Mouse (Mus musculus): ENCODE measurements around the gene Tnf. TPM values are rescaled to one million over a fixed set of nuclear protein-coding genes. Genes with fewer than 3 reads are reported as not detected.

The Tnf gene
- polyA plus RNA-seq, 1 experiment from 2014 or later: not detected

DNA sequence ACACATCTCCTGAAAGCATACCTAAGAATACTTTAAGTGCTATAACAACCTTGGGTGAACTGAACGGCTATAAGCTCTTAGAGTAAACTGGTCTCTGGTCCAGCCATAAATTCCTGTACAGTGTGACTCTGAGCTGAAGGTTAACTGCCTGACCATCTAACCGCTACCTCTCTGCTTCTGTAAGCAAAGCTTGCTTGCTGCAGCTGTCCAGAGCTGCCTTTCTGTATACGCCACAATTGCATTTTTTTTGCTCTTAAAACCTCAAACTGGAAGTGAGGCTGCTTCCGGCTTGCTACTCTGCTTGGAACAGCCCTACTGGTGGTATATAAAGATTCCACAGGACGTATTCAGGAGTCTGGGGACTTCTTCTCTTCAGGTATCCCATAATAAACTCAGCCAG is 30.9 kb upstream of the Tnf start:
- WGBS: 95% methylated on average over 5 of the region's 5 CpGs
- no peak overlapping the region for H3K4me2 ChIP-seq (replicated peaks)

DNA sequence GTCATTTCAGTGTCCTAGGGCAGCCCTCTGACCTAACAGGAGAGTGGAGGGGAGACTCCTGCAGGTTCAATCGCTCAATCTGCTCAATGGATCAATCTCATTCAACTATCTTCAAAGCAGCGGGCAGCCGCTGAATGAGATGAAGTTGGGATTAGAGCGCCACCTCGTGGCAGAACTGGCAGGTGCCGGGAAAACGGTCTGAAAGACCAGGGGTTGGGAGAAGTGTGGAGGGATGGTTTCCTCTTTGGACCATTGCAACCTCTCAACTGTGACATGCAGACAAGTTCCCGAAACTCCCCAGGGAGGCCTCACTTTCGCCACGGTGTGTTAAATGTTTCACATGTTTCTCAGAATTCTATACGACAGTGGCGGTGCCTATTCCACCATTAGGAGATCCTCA is 30.2 kb upstream of the Tnf start:
- Histone ChIP-seq H3K4me2 (replicated peaks) (0 out of 2 replicates have a peak overlapping the region, but pooled peaks have one; percentile 14), H3K27ac (replicated peaks) (no peak overlapping the region), H3K9me3 (no peaks in the 10 kb centered on the region), H3K4me1 (peaks cover 38% of the 10 kb centered on the region), H3K4me3 (0 out of 2 replicates have a peak overlapping the region, but pooled peaks have one; percentile 4), H3K27me3 (no peaks in the 10 kb centered on the region), H3K36me3 (peaks cover 29% of the 10 kb centered on the region), H3K9ac (replicated peaks) (no peak overlapping the region)
- WGBS: 13% methylated on average over 12 of the region's 12 CpGs
- ATAC-seq (replicated peaks): no peak

More for the DNA sequence above, 30.9 kb upstream of the Tnf start:
- ATAC-seq (replicated peaks): no peak
- Histone ChIP-seq H3K4me3 (no peak overlapping the region), H3K36me3 (peaks cover 29% of the 10 kb centered on the region), H3K27me3 (no peaks in the 10 kb centered on the region), H3K27ac (replicated peaks) (0 out of 2 replicates have a peak overlapping the region, but pooled peaks have one; percentile 17), H3K9ac (replicated peaks) (no peak overlapping the region), H3K4me1 (peaks cover 40% of the 10 kb centered on the region), H3K9me3 (no peaks in the 10 kb centered on the region)

DNA sequence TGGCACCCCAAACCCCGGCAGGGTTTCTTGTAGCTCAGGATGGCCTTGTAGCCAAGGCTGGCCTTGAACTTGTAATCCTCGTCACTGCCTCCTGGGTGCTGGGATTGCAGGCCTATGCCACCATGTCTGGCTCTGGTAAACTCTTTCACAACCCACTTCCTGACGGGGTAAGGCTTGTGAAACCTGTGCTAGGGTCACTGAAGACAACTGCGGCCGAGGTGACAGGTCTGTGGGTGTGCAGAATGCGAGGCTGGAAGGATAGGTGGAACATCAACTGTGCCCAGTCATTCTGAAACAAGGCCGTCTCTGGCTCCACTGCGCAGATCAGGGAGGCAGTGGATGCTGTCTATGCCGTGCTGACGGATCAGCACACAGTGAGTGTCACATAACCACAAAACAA is 29.2 kb upstream of the Tnf start:
- Histone ChIP-seq H3K9me3 (no peaks in the 10 kb centered on the region), H3K4me3 (no peak overlapping the region), H3K27ac (replicated peaks) (no peak overlapping the region), H3K9ac (replicated peaks) (no peak overlapping the region), H3K4me2 (replicated peaks) (no peak overlapping the region), H3K36me3 (peaks cover 29% of the 10 kb centered on the region), H3K4me1 (peaks cover 31% of the 10 kb centered on the region), H3K27me3 (no peaks in the 10 kb centered on the region)
- 95% methylated on average over 10 of the region's 10 CpGs for WGBS
- ATAC-seq (replicated peaks): no peak

DNA sequence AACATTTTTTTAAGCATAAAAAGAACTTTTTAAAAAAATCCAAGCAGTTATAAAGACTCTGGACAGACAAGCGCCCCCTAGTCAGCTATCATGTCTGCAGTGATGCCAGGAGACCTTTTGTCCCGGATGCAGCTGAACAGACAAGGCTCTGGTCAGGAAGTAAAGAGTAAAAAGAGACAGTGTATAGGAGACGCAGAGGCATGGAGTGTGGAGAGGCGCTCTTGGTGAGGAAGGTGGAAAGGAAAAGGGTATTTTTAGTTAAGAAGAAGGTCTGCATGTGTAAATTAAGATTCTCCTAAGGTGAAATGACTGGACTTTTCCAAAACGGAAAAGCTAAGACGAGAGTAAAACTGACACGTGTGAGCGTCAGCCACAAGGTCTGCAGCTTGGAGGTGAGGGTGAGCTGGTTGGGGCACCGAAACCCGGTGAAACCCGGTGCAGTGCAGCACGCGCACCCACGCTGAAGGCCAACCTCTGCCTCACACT is 24.8 kb upstream of the Tnf start:
- no peak for ATAC-seq (replicated peaks)
- 88% methylated on average over 14 of the region's 14 CpGs for WGBS
- H3K36me3 ChIP-seq: peaks cover 28% of the 10 kb centered on the region

DNA sequence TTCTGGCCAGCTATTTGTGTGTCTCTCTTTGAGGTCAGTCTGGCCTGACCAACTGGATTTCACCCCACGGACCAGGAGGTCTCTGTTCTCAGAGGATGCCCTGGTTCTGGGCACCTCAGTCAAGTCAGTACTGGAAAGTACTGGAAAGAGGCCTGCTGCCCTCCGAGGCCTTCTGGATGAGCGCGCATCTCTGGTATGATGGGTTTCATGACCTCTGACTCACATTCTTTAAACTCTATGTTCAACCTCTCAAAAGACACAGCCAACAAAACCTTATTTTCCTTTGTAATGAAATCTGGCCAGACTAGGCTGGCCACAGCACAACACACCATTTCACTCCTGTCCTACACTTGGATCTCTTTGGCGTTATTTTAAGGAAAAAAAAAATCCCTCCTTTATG is 23.6 kb upstream of the Tnf start:
- Histone ChIP-seq H3K9me3 (no peaks in the 10 kb centered on the region), H3K36me3 (peaks cover 26% of the 10 kb centered on the region), H3K4me2 (replicated peaks) (no peak overlapping the region), H3K27me3 (no peaks in the 10 kb centered on the region), H3K27ac (replicated peaks) (no peak overlapping the region), H3K4me1 (no peaks in the 10 kb centered on the region), H3K9ac (replicated peaks) (no peak overlapping the region), H3K4me3 (no peak overlapping the region)
- no peak for ATAC-seq (replicated peaks)
- 94% methylated on average over 5 of the region's 5 CpGs for WGBS

More for the DNA sequence above, 24.8 kb upstream of the Tnf start:
- H3K4me1 ChIP-seq: no peaks in the 10 kb centered on the region
- no peak overlapping the region for H3K4me2 ChIP-seq (replicated peaks)
- no peak overlapping the region for H3K27ac ChIP-seq (replicated peaks)
- no peak overlapping the region for H3K4me3 ChIP-seq
- no peaks in the 10 kb centered on the region for H3K27me3 ChIP-seq
- no peaks in the 10 kb centered on the region for H3K9me3 ChIP-seq
- no peak overlapping the region for H3K9ac ChIP-seq (replicated peaks)

DNA sequence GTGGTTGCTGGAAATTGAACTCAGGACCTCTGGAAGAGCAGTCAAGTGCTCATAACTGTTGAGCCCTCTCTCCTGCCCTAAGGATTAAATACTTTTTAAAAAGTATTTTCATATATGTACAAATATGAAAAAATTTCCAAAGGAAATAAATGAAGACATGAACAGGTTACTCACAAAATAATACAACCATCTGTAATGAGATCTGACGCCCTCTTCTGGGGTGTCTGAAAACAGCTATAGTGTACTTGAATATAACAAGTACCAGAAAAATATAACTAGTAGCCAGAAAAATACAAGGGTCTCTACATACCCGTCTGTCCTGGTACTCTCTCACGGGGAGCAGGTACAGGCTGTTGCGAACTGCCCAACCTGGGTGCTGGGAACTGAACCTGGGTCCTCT is 22.8 kb upstream of the Tnf start:
- Histone ChIP-seq H3K36me3 (peaks cover 31% of the 10 kb centered on the region), H3K9ac (replicated peaks) (no peak overlapping the region), H3K4me3 (no peak overlapping the region), H3K9me3 (no peaks in the 10 kb centered on the region), H3K4me2 (replicated peaks) (no peak overlapping the region), H3K27me3 (no peaks in the 10 kb centered on the region), H3K4me1 (no peaks in the 10 kb centered on the region), H3K27ac (replicated peaks) (no peak overlapping the region)
- 97% methylated on average over 4 of the region's 4 CpGs for WGBS
- no peak for ATAC-seq (replicated peaks)

DNA sequence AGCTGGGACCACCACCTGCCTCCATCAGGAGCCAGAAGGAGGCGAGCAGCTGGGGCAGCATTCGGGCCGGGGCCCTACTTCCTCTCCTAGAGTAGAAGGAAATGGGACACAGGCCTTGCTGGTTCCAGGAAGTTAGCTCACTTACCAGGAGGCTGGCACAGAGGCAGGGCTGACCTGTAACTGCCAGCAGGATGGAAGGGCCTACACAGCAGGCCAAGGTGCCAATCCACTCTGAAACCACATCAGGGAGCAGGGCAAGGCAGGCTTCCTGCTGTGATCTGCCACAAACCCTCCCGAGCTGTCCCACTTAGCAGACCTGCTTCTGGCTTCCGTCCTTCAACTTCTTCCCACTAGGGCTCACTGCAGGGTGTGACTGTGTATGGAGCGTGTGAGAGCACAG is 20.5 kb upstream of the Tnf start:
- Histone ChIP-seq H3K4me3 (no peak overlapping the region), H3K9me3 (no peaks in the 10 kb centered on the region), H3K27ac (replicated peaks) (no peak overlapping the region), H3K36me3 (peaks cover 21% of the 10 kb centered on the region), H3K9ac (replicated peaks) (no peak overlapping the region), H3K4me1 (no peaks in the 10 kb centered on the region), H3K4me2 (replicated peaks) (no peak overlapping the region), H3K27me3 (no peaks in the 10 kb centered on the region)
- 81% methylated on average over 6 of the region's 6 CpGs for WGBS
- no peak for ATAC-seq (replicated peaks)

DNA sequence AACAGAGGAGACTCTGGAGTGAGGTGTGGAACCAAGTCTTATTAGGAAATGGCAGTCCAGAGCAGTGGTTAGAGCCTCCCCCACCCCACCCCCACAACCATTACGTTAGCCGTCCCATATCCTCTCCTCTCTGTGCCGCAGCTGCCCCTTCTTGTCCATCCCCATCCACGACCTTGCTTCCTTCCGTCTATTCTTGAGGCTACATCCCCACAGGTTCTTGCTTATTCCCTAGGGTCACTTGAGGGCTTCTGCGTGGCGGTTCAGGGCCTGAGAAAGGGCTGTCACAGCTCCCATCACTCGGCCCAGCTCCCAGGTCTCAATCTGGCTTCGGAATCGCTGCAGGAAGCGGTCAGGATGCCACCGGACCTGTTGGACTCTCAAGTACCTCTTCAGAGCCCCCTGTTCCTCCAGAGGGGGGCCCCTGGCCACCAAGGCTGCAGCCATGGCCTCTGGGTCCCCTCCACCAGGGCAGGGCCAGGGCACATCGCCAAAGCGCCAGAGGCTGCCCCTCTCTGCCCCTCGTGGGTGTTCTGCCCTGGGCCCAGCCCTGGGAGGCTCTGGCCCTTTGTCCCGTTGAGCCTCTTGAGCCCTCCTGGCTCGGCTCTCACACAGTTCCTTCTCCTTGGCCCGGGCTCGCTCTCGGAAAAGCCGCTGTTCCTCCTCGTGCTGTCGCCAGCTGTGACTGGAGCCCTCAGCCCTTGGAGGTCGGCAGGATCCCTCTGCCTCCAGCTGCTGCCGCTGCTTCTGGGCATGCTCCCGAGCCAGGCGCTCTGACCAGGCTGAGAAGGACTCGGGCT is 18.5 kb upstream of the Tnf start, which contains the start of gene Gm16181:
Gene Gm16181, plus strand, starts transcription at position 679 of the 797 bp plus-strand sequence.
- WGBS: 88% methylated on average over 28 of the region's 28 CpGs
- ATAC-seq (replicated peaks): no peak
- no peak within 1 kb of the TSS for H3K9ac ChIP-seq (replicated peaks)

DNA sequence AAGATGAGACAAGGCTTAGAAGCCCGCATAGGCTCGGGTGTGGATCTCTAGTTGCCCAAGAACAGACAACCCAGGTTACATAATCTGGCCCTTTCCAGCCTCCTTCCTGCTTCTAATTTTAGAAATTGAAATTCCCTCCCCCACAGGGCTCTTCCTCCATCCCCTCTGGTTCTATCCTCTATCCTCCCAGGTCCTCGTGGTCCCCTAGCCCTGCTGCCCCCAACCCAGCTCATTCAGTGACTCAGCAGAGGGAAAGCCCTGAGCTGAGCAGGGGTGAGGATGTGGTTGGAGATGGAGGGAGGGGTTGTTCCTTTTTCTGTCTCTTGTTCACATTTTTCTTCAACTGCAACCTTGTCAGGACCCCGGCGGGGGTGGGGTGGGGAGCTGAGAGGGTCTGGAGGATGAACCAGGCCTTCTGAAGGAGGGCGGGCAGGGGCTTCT is 17.8 kb upstream of the Tnf start:
- Histone ChIP-seq H3K4me3 (no peak overlapping the region), H3K4me1 (no peaks in the 10 kb centered on the region), H3K27me3 (no peaks in the 10 kb centered on the region), H3K4me2 (replicated peaks) (no peak overlapping the region), H3K27ac (replicated peaks) (no peak overlapping the region), H3K36me3 (peaks cover 18% of the 10 kb centered on the region), H3K9me3 (no peaks in the 10 kb centered on the region), H3K9ac (replicated peaks) (no peak overlapping the region)
- no peak for ATAC-seq (replicated peaks)
- 90% methylated on average over 6 of the region's 6 CpGs for WGBS

More for the DNA sequence above, 18.5 kb upstream of the Tnf start, which contains the start of gene Gm16181:
- no peak within 1 kb of the TSS for H3K4me3 ChIP-seq
- H3K9me3 ChIP-seq: no peaks in the 10 kb centered on the region
- H3K4me2 ChIP-seq (replicated peaks): no peak within 1 kb of the TSS
- H3K36me3 ChIP-seq: peaks cover 21% of the 10 kb centered on the region
- no peaks in the 10 kb centered on the region for H3K27me3 ChIP-seq
- H3K4me1 ChIP-seq: no peaks in the 10 kb centered on the region
- no peak within 1 kb of the TSS for H3K27ac ChIP-seq (replicated peaks)

DNA sequence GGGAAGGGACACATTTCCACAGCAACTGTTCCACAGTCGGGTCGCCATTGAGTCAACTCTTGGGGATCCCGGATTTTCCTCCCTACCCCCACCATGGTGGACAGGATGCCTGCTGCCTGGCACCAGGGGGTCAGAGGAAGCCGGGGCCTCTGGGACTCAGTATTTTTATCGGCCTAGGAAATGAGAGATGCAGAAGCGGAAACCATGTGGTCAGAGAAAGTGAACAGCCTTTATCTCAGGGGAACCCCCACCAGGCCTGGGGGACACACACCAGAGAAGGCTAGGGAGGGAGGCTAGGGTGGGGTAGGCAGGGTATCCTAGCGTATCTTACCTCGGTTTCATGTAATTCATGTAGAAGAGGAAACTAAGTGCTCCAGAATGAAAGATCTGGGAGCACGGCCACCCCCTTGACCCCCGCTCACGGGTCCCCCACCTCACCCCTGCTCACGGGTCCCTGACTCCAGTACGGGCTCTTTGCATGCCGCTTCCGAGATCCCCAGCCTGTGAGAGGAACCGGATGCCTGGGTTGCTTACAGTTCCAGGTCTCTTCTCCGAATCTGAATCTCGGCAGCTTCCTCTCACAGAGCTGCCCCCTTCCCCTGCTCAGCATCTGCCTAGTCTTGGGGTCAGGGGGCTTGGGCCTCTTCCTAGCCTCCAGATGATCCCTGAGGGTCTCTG is 16.8 kb upstream of the Tnf start:
- no peak overlapping the region for H3K9ac ChIP-seq (replicated peaks)
- no peak overlapping the region for H3K4me3 ChIP-seq
- H3K27me3 ChIP-seq: no peaks in the 10 kb centered on the region
- peaks cover 18% of the 10 kb centered on the region for H3K36me3 ChIP-seq
- 85% methylated on average over 18 of the region's 18 CpGs for WGBS
- no peaks in the 10 kb centered on the region for H3K4me1 ChIP-seq
- no peak overlapping the region for H3K4me2 ChIP-seq (replicated peaks)
- ATAC-seq (replicated peaks): no peak
- H3K27ac ChIP-seq (replicated peaks): no peak overlapping the region
- H3K9me3 ChIP-seq: no peaks in the 10 kb centered on the region

DNA sequence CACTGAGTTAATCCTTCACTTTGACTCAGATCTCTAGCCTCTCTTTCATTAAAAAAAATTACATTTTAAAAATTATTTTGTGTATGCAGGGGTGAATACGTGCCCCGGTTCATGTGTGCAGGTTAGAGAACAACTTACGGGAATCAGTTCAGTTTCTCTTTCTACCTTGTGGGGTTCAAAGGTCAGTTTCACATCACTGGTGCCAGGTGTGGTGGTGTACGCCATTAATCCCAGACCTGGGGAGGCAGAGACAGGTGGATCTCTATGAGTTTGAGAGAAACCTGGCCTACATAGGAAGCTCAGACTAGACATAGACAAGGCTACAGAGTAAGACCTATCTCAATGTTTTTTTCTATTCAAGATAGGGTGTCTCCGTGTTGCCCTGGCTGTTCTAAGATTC is 11.3 kb upstream of the Tnf start:
- Histone ChIP-seq H3K27me3 (no peaks in the 10 kb centered on the region), H3K4me2 (replicated peaks) (no peak overlapping the region), H3K9ac (replicated peaks) (no peak overlapping the region), H3K4me1 (no peaks in the 10 kb centered on the region), H3K4me3 (no peak overlapping the region), H3K27ac (replicated peaks) (no peak overlapping the region), H3K9me3 (no peaks in the 10 kb centered on the region), H3K36me3 (no peaks in the 10 kb centered on the region)
- 94% methylated on average over 5 of the region's 5 CpGs for WGBS
- ATAC-seq (replicated peaks): no peak

DNA sequence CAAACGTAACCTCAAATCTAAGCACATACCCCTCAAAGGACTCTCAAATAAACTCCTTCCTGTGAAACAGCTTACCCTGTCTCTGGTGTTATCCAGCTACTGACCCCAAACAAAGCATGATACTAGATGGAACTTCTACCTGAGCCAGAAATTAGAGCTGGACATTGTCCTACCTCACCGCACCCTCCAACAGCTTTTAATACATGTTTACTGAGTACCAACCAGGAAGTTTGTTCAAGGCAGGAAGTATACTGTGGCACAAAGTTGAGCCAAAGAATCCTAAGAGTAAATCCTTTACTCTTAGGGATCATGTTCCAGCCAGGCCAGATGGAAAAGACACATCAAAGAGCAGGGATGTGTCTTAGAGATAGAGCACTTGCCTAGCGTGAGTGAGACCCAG is 8.8 kb upstream of the Tnf start:
- Histone ChIP-seq H3K36me3 (no peaks in the 10 kb centered on the region), H3K4me3 (no peak overlapping the region), H3K27ac (replicated peaks) (no peak overlapping the region), H3K4me1 (no peaks in the 10 kb centered on the region), H3K9ac (replicated peaks) (no peak overlapping the region), H3K27me3 (no peaks in the 10 kb centered on the region), H3K4me2 (replicated peaks) (no peak overlapping the region), H3K9me3 (no peaks in the 10 kb centered on the region)
- 91% methylated on average over 3 of the region's 3 CpGs for WGBS
- no peak for ATAC-seq (replicated peaks)
